Mouse (Mus musculus) bone marrow, adult 2 months (tissue): Measurements from ENCODE around the gene Gpr85.

Source experiments
- CTCF ChIP-seq: fragments of 200-500 bp; IDR thresholded peaks from 2 replicates; pipeline ENCODE4 v1.5.1; 2011; ENCODE audit warnings: low read length, control low read depth; ENCODE audit not compliant: control insufficient read depth, insufficient read depth
- POLR2A ChIP-seq: fragments of 200-500 bp; IDR thresholded peaks from 2 replicates; pipeline ENCODE4 v1.6.1; 2011; ENCODE audit warnings: low read depth, mild to moderate bottlenecking, control low read depth, low read length, borderline replicate concordance; ENCODE audit not compliant: control insufficient read depth

- TF ChIP-seq CTCF (no peak), POLR2A (no peak)
Observed at GRCm38 (mm10) chr6:13871625-13871958, 31.9 kb upstream of the Gpr85 start.
